14 mouse cellular contexts compared by ENCODE assay signal in genomic region chr4:115878216-115878678, GRCm38 (mm10). TPM values are rescaled to one million over a fixed set of nuclear protein-coding genes. Genes with fewer than 3 reads are reported as not detected.
DNase-seq lines count a peak whose midpoint lies in the region; ATAC-seq and TF ChIP-seq lines count a peak whose summit lies in the region.
"Had no signal": no experiment of that assay in that cellular context is flagged by ENCODE, and none has a peak within 500 bp of the region (broad histone marks: within the 10 kb centered on the region; RNA-seq: fewer than 3 reads in every experiment).

No protein-coding gene starts in this region.

- TF ChIP-seq CTCF in lung, embryonic 14.5 days (IDR thresholded peaks at IDR 0.05; ENCODE audit: low read depth): no peak
- TF ChIP-seq CTCF in lung, adult 2 months (IDR thresholded peaks at IDR 0.05; ENCODE audit: insufficient read depth, low read length): no peak

- peak; percentile 77; the same call in 1 of the 2 replicates for ATAC-seq in lung, embryonic 14.5 days (ENCODE audit: insufficient read depth)
- peak; percentile 50 for ATAC-seq in embryonic facial prominence, embryonic 11.5 days (replicated peaks; ENCODE audit: insufficient number of reproducible peaks, low FRiP score, low TSS enrichment, low read depth)
- ATAC-seq in hindbrain, embryonic 16.5 days: peak; percentile 6; the same call in 1 of the 2 replicates
- peak; percentile 39; the same call in 1 of the 2 replicates for ATAC-seq in neural tube, embryonic 14.5 days (ENCODE audit: low read depth)
- ATAC-seq: Patski had no signal

- no peak overlapping the region for H3K4me3 ChIP-seq in lung, embryonic 14.5 days (ENCODE audit: low read depth, low read length)
- no peak overlapping the region for H3K4me3 ChIP-seq in lung, adult 2 months (replicated peaks; ENCODE audit: extremely low read depth, low read depth, low read length)
- no peak overlapping the region for H3K4me3 ChIP-seq in embryonic facial prominence, embryonic 11.5 days (ENCODE audit: low read depth, low read length)
- H3K4me3 ChIP-seq in hindbrain, embryonic 16.5 days (ENCODE audit: low read length): no peak overlapping the region
- no peak overlapping the region for H3K4me3 ChIP-seq in neural tube, embryonic 14.5 days (ENCODE audit: low read depth, low read length)
- H3K4me3 ChIP-seq: liver, embryonic 15.5 days had no signal

- peaks cover 3% of the 10 kb centered on the region; the same call in 1 of the 2 replicates for H3K36me3 ChIP-seq in lung, embryonic 14.5 days (ENCODE audit: insufficient read depth)
- H3K36me3 ChIP-seq in embryonic facial prominence, embryonic 11.5 days (replicated peaks; ENCODE audit: control insufficient read depth, insufficient read depth, low read depth, low read length): no peaks in the 10 kb centered on the region
- H3K36me3 ChIP-seq in hindbrain, embryonic 16.5 days (ENCODE audit: control insufficient read depth, insufficient read depth, low read length): 0 out of 2 replicates have a peak, but pooled peaks cover 3% of the 10 kb centered on the region
- H3K36me3 ChIP-seq in neural tube, embryonic 14.5 days (ENCODE audit: control insufficient read depth, insufficient read depth, low read length): 0 out of 2 replicates have a peak, but pooled peaks cover 3% of the 10 kb centered on the region

- no peak overlapping the region for H3K27ac ChIP-seq in lung, embryonic 14.5 days (ENCODE audit: low read depth)
- H3K27ac ChIP-seq in embryonic facial prominence, embryonic 11.5 days (replicated peaks; ENCODE audit: low read depth, low read length): no peak overlapping the region
- H3K27ac ChIP-seq in hindbrain, embryonic 16.5 days (ENCODE audit: low read depth, low read length): no peak overlapping the region
- H3K27ac ChIP-seq in neural tube, embryonic 14.5 days (ENCODE audit: low read depth, low read length): no peak overlapping the region
- H3K27ac ChIP-seq: liver, embryonic 15.5 days had no signal

- no peak for TF ChIP-seq POLR2A in lung, adult 2 months (IDR thresholded peaks at IDR 0.05; ENCODE audit: borderline replicate concordance, extremely low read depth, low read depth, low read length)

- H3K4me1 ChIP-seq in lung, embryonic 14.5 days (ENCODE audit: insufficient read depth): no peaks in the 10 kb centered on the region
- no peaks in the 10 kb centered on the region for H3K4me1 ChIP-seq in lung, adult 2 months (ENCODE audit: control insufficient read depth, insufficient read depth, low read length)
- H3K4me1 ChIP-seq in embryonic facial prominence, embryonic 11.5 days (ENCODE audit: control insufficient read depth, insufficient read depth, low read length): no peaks in the 10 kb centered on the region
- peaks cover 12% of the 10 kb centered on the region for H3K4me1 ChIP-seq in hindbrain, embryonic 16.5 days (ENCODE audit: control insufficient read depth, insufficient read depth, low read depth, low read length)
- peaks cover 9% of the 10 kb centered on the region; the same call in 1 of the 2 replicates for H3K4me1 ChIP-seq in neural tube, embryonic 14.5 days (ENCODE audit: control insufficient read depth, insufficient read depth, low read length)
- H3K4me1 ChIP-seq: liver, embryonic 15.5 days had no signal

- 4% methylated on average over 11 of the region's 11 CpGs for WGBS in lung, embryonic 14.5 days
- WGBS in lung, adult 2 months: 21% methylated on average over 11 of the region's 11 CpGs
- under 1% methylated on average over 11 of the region's 11 CpGs for WGBS in embryonic facial prominence, embryonic 11.5 days
- 1% methylated on average over 11 of the region's 11 CpGs for WGBS in hindbrain, embryonic 16.5 days
- 3% methylated on average over 11 of the region's 11 CpGs for WGBS in neural tube, embryonic 14.5 days

- intact Hi-C loops in left cerebral cortex, postnatal 14 days (cut with DNase I): no loop called here

- H3K4me2 ChIP-seq in lung, embryonic 14.5 days: peak overlapping the region; percentile 34; the same call in 1 of the 2 replicates
- no peak overlapping the region for H3K4me2 ChIP-seq in embryonic facial prominence, embryonic 11.5 days (ENCODE audit: low read depth, low read length)
- H3K4me2 ChIP-seq in hindbrain, embryonic 16.5 days (ENCODE audit: low read length): no peak overlapping the region
- H3K4me2 ChIP-seq in neural tube, embryonic 14.5 days (ENCODE audit: low read depth, low read length): peak overlapping the region; percentile 14; the same call in 1 of the 2 replicates
- H3K4me2 ChIP-seq: liver, embryonic 15.5 days had no signal

- H3K27me3 ChIP-seq in lung, embryonic 14.5 days (ENCODE audit: insufficient read depth, low read length): no peaks in the 10 kb centered on the region
- no peaks in the 10 kb centered on the region for H3K27me3 ChIP-seq in embryonic facial prominence, embryonic 11.5 days (ENCODE audit: control insufficient read depth, insufficient read depth, low read length)
- H3K27me3 ChIP-seq in hindbrain, embryonic 16.5 days (replicated peaks; ENCODE audit: control insufficient read depth, insufficient read depth, low read length): no peaks in the 10 kb centered on the region
- no peaks in the 10 kb centered on the region for H3K27me3 ChIP-seq in neural tube, embryonic 14.5 days (ENCODE audit: control insufficient read depth, insufficient read depth, low read length)
- H3K27me3 ChIP-seq: liver, embryonic 15.5 days; Patski had no signal

- H3K9me3 ChIP-seq in lung, embryonic 14.5 days (ENCODE audit: low read depth, low read length): no peaks in the 10 kb centered on the region
- no peaks in the 10 kb centered on the region for H3K9me3 ChIP-seq in embryonic facial prominence, embryonic 11.5 days (replicated peaks; ENCODE audit: control insufficient read depth, low read length)
- no peaks in the 10 kb centered on the region for H3K9me3 ChIP-seq in hindbrain, embryonic 16.5 days (ENCODE audit: control insufficient read depth, low read length)
- H3K9me3 ChIP-seq in neural tube, embryonic 14.5 days (ENCODE audit: control insufficient read depth, low read length): no peaks in the 10 kb centered on the region
- H3K9me3 ChIP-seq: liver, embryonic 15.5 days had no signal

- DNase-seq in lung, embryonic 14.5 days: peak; percentile 56
- DNase-seq in lung, adult 2 months: no peak
- DNase-seq in embryonic facial prominence, embryonic 11.5 days (ENCODE audit: low spot score): peak; percentile 50
- DNase-seq in left cerebral cortex, postnatal 14 days (ENCODE audit: low spot score in 2 of 2): no peak
- DNase-seq in cerebellum, adult 11-12 months: no peak
- DNase-seq in cerebellum, adult 9-11 months: no peak
- DNase-seq: cerebellum, adult 2 months had no signal

- no peak overlapping the region; the same call in 1 of the 2 replicates for H3K9ac ChIP-seq in lung, embryonic 14.5 days
- H3K9ac ChIP-seq in embryonic facial prominence, embryonic 11.5 days (replicated peaks; ENCODE audit: low read length): no peak overlapping the region
- 0 out of 2 replicates have a peak overlapping the region, but pooled peaks have one; percentile 9 for H3K9ac ChIP-seq in hindbrain, embryonic 16.5 days (ENCODE audit: low read depth, low read length)
- peak overlapping the region; percentile 37; the same call in 1 of the 2 replicates for H3K9ac ChIP-seq in neural tube, embryonic 14.5 days (replicated peaks; ENCODE audit: low read depth, low read length)
- H3K9ac ChIP-seq: liver, embryonic 15.5 days had no signal

RNA-seq across cellular contexts. Expression of gene Kncn, which starts 6.0 kb away (rescaled TPM):
- polyA plus RNA-seq in lung, embryonic 14.5 days (2014; fragmentation: Nextera tagmentation; extraction: Ambion mirVana): not detected in 2 replicates
- not detected in 2 replicates for polyA plus RNA-seq in lung, adult 2 months (2012; rRNA removed)
- not detected in 2 replicates for polyA plus RNA-seq in embryonic facial prominence, embryonic 11.5 days (2014; fragmentation: Nextera tagmentation; extraction: Ambion mirVana)
- 0.45 TPM in 1 of 2 replicates, not detected in the other for polyA plus RNA-seq in hindbrain, embryonic 16.5 days (2015; fragmentation: Nextera tagmentation; extraction: Ambion mirVana)
- polyA plus RNA-seq in neural tube, embryonic 14.5 days (2014; fragmentation: Nextera tagmentation; extraction: Ambion mirVana): 0.09 and 0.27 TPM in 2 replicates
- under 1 TPM; 0.17 to 0.64 TPM for total RNA-seq in left cerebral cortex, postnatal 14 days (2021)
- total RNA-seq: gastrocnemius, adult 18-20 months had no signal
- polyA plus RNA-seq: large intestine, adult 2 months; liver, embryonic 15.5 days; Patski; thymus, postnatal 0 days had no signal

RNA-seq across cellular contexts. Expression of gene 6430628N08Rik, which starts 12.2 kb away (rescaled TPM):
- polyA plus RNA-seq in lung, embryonic 14.5 days (2014; fragmentation: Nextera tagmentation; extraction: Ambion mirVana): not detected in 2 replicates
- not detected in 2 replicates for polyA plus RNA-seq in lung, adult 2 months (2012; rRNA removed)
- polyA plus RNA-seq in embryonic facial prominence, embryonic 11.5 days (2014; fragmentation: Nextera tagmentation; extraction: Ambion mirVana): not detected in 2 replicates
- 0.41 and 0.44 TPM in 2 replicates for polyA plus RNA-seq in hindbrain, embryonic 16.5 days (2015; fragmentation: Nextera tagmentation; extraction: Ambion mirVana)
- 2.0 TPM in 1 of 2 replicates, not detected in the other for polyA plus RNA-seq in neural tube, embryonic 14.5 days (2014; fragmentation: Nextera tagmentation; extraction: Ambion mirVana)
- under 1 TPM in 1 of 2 experiments, not detected in 1; 0.21 TPM for total RNA-seq in left cerebral cortex, postnatal 14 days (2021)
- total RNA-seq: gastrocnemius, adult 18-20 months had no signal
- polyA plus RNA-seq: large intestine, adult 2 months; liver, embryonic 15.5 days; Patski; thymus, postnatal 0 days had no signal

RNA-seq across cellular contexts. Expression of gene Mknk1, which starts 39.2 kb away (rescaled TPM):
- 19.4 and 19.8 TPM in 2 replicates for polyA plus RNA-seq in lung, embryonic 14.5 days (2014; fragmentation: Nextera tagmentation; extraction: Ambion mirVana)
- 65.9 and 73.9 TPM in 2 replicates for polyA plus RNA-seq in lung, adult 2 months (2012; rRNA removed)
- 17.5 and 20.0 TPM in 2 replicates for polyA plus RNA-seq in embryonic facial prominence, embryonic 11.5 days (2014; fragmentation: Nextera tagmentation; extraction: Ambion mirVana)
- polyA plus RNA-seq in hindbrain, embryonic 16.5 days (2015; fragmentation: Nextera tagmentation; extraction: Ambion mirVana): 22.3 and 24.9 TPM in 2 replicates
- polyA plus RNA-seq in neural tube, embryonic 14.5 days (2014; fragmentation: Nextera tagmentation; extraction: Ambion mirVana): 19.9 and 23.0 TPM in 2 replicates
- 10 to 100 TPM; 40.0 to 45.7 TPM for total RNA-seq in left cerebral cortex, postnatal 14 days (2021)

RNA-seq across cellular contexts. Expression of gene Mob3c, which starts 50.4 kb away (rescaled TPM):
- polyA plus RNA-seq in lung, embryonic 14.5 days (2014; fragmentation: Nextera tagmentation; extraction: Ambion mirVana): 9.6 and 11.5 TPM in 2 replicates
- polyA plus RNA-seq in lung, adult 2 months (2012; rRNA removed): 27.9 and 45.4 TPM in 2 replicates
- 2.8 and 4.6 TPM in 2 replicates for polyA plus RNA-seq in embryonic facial prominence, embryonic 11.5 days (2014; fragmentation: Nextera tagmentation; extraction: Ambion mirVana)
- 4.9 and 7.8 TPM in 2 replicates for polyA plus RNA-seq in hindbrain, embryonic 16.5 days (2015; fragmentation: Nextera tagmentation; extraction: Ambion mirVana)
- polyA plus RNA-seq in neural tube, embryonic 14.5 days (2014; fragmentation: Nextera tagmentation; extraction: Ambion mirVana): 4.7 and 5.6 TPM in 2 replicates
- 1 to 10 TPM; 3.1 TPM for total RNA-seq in left cerebral cortex, postnatal 14 days (2021)

Comparison
In these comparisons a context has a peak if more than half of its experiments do, and no peak if none do; other contexts are left out.
1. DNase-seq: peak in lung, embryonic 14.5 days (single experiment) and embryonic facial prominence, embryonic 11.5 days (single experiment); none in lung, adult 2 months (single experiment), left cerebral cortex, postnatal 14 days (0 of 2), cerebellum, adult 11-12 months (single experiment) and cerebellum, adult 9-11 months (single experiment).
2. ATAC-seq: peak in every context shown above with its lines; median percentile 77 in lung, embryonic 14.5 days; 50 in embryonic facial prominence, embryonic 11.5 days; 39 in neural tube, embryonic 14.5 days; 6 in hindbrain, embryonic 16.5 days.
3. H3K4me2 ChIP-seq: peak in lung, embryonic 14.5 days (single experiment) and neural tube, embryonic 14.5 days (single experiment); none in embryonic facial prominence, embryonic 11.5 days (single experiment) and hindbrain, embryonic 16.5 days (single experiment).
4. H3K9ac ChIP-seq: peak in hindbrain, embryonic 16.5 days (single experiment) and neural tube, embryonic 14.5 days (single experiment); none in lung, embryonic 14.5 days (single experiment) and embryonic facial prominence, embryonic 11.5 days (single experiment).